Mouse (Mus musculus): Measurements from ENCODE around the gene Defb47.

Gene Defb47

GRCm38 (mm10) chr14:62997777-62998176 is at the start of gene Defb47:
Defb47 (plus strand) TSS chr14:62998077.
- in situ Hi-C loops (cut with MboI, MseI), result no loop called here

- in situ Hi-C loops (cut with MboI, MseI), result no loop called here
Measured at GRCm38 (mm10) chr14:62956091-62956490, 41.8 kb upstream of the Defb47 start.

- in situ Hi-C loops (cut with MboI, MseI), result no loop called here
Measured at GRCm38 (mm10) chr14:62963632-62964031, 34.2 kb upstream of the Defb47 start.

DNA sequence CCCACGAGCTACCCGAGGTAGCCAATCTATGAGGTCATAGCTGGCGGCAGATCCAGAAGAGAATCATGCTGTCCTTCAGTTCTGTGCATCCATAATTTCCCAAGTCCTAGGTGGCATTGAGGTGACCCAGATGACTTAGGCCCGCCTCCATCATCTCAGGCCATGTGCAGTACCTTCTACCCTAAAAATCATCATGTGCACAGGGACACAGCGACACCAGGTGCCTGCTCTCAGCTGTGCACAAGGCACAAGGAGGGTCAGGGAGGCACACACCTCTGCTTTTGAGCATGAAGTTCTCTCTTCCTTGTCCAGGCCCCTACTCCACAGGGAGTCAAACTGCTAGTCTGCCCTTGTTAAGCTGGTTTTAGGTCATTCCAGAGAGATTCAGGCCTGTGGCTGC is 32.5 kb upstream of the Defb47 start:
- in situ Hi-C loops (cut with MboI, MseI), result no loop called here

DNA sequence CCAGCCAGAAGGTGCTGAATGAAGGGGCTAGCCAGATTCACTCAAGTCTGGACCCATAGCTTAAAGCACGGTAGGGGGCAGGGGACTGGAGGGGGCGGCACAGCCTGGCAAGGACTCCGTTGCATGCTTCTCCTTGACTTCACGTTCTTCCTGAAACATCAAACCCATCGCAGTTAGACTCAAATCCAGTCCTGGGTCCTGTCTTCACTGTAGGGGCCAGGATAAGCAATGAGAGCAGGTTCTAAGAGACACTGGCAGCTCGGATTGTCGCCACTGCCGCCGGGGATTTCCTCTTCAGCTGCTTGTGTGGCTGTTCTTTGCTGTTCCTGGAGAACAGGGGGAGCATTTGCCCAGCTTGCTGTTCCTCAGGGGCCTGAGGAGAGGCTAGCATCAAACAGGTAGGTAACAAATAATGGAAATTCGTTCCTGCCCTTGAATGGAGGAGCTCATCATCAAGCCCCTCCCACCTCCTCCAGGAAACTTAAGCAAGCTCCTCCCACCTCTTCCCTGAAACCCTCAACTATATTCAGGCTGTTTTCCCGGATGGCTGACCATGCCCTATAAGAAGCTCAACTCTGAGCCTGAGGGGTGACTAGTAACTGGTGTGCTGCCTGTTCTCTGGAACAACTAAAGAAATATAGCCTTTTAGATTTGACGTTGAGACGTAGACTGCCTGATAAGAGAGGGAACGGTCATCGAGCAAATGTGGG is 31.9 kb upstream of the Defb47 start:
- in situ Hi-C loops (cut with MboI, MseI), result no loop called here

GRCm38 (mm10) chr14:62975046-62975445 is 22.8 kb upstream of the Defb47 start:
- in situ Hi-C loops (cut with MboI, MseI), result no loop called here

DNA sequence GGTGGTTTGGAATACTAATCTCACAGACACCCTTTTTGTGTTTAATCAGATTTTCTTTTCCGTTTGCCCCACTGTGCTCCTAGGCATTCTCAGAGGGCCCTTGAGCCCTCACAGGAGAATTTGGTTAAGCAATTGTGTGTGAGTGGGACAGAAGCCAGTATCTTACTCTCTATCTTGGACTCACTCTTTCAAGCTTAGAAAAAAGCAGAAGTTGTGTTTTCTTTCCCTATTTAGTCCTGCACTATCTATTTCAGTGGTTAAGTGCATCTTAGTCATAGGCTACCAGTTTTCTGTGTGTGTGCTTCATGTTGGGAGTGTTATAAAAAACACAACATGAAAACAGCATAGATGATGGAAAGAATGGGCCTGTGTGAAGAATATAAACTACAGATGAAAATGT is 18.1 kb upstream of the Defb47 start:
- in situ Hi-C loops (cut with MboI, MseI), result no loop called here

DNA sequence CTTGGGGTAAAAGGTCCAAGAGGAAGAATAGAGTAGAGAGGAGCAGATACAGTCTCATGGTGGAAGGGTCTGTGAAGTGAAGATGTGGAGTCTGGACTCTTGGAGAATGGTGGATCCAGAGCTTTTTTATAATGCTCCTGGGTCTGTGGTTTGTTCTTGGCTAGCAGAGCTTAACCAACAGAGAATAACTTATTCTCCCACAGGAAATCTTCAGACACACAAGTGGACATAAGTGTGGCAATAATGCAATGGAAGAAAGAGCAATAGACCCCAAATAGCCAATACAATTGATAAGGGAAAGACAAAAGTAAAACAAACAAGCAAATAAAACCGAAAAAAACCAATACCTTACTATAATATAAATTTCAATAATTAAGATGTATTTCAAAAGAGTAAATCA is 13.5 kb upstream of the Defb47 start, which contains the start of gene Defb48:
TSS of gene Defb48 (minus strand) at position 101 of the 400 bp plus-strand sequence.
- in situ Hi-C loops (cut with MboI, MseI), result no loop called here

DNA sequence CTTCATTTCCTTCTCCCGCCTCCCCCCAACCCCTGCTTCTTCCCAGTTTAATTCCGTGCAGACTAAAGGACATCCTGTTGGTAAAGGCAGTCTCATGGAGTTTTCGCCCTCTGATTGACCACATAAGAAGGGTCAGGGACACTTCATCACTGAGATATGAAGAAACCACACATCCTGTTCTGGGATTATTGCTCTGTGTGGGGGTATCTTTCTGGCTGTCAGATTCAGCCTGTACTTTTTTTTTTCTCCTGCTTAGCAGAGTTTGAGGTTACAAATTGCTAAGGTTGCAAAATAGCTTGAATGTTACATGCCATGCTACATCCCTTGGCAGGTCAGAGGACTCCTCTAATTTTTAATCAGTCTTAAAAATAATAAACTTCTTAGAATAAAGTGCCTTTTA is 6.6 kb upstream of the Defb47 start:
- in situ Hi-C loops (cut with MboI, MseI), result no loop called here

DNA sequence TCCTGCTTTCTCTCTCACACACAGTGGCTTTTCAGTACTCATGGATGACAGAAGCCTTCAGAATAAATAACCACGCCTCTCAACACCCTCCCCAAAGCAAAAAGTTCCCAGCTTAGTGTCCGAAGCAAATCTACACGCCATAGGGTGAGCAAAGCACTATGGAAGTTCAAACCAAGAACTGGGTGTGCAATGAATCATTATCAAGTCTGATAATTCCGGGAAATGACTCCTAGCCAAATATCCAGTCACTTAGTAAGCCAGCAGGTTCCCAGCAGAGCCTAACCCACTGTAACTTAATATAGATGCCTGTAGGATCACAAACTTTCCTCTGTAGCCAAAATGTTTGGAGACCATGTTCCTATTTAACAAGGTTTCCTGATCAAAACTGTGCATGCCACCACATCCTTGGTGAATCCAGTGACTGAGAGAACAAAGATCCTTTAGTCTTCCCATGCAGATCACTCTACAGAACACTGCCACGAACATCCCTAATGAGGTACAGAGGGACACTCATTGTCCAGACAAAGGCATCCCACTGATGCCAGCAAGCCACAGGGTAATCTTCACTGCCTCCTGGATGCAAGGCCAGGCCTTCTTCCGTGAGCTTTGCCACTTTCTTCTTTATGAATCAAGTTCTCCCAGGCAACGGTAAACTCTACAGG is 5.9 kb upstream of the Defb47 start:
- in situ Hi-C loops (cut with MboI, MseI), result no loop called here

- in situ Hi-C loops (cut with MboI, MseI), result no loop called here
Measured at GRCm38 (mm10) chr14:62998977-62999376, 1.1 kb downstream of the Defb47 start.

DNA sequence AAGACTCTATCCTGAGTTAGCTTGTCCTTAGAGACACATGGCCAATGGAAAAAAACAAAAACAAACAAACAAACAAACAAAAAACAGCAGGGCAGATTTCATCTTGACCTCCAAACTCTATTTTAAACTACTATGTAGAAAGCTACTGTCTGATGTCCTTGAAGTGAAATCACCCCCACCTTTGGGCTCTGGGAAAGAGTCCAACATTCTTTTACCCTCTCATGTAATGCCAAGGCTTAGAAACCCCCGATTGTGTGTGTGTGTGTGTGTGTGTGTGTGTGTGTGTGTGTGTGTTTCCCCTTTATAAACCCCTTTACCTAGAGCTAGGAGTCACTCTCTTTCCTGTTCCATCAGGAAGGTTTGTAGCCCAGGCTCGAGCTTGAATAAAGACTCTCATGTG is 4.7 kb downstream of the Defb47 start:
- in situ Hi-C loops (cut with MboI, MseI), result no loop called here

GRCm38 (mm10) chr14:63011471-63011870 is 13.6 kb downstream of the Defb47 start, which contains the start of gene Defb43:
Defb43 (plus strand) TSS chr14:63011771.
- in situ Hi-C loops (cut with MboI, MseI), result no loop called here

DNA sequence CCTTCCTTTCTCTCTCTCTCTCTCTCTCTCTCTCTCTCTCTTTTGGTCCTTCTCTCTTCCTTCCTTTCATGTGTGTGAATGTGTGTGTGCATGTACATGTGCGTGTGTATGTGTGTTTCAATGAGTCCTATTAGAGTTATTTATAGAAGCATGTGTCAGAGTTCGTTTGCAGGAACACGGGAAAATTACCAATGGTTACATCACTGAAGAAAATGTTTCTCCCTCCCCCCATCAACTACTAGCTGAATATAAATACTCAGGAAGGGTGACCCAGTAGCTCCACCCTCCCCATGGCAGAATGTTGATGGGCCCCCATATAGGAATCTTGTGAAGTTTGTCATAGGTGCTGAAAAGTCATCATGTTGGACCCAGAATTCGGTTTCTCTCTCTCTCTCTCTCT is 15.2 kb downstream of the Defb47 start:
- in situ Hi-C loops (cut with MboI, MseI), result no loop called here

GRCm38 (mm10) chr14:63014667-63015066 is 16.8 kb downstream of the Defb47 start:
- in situ Hi-C loops (cut with MboI, MseI), result no loop called here

- in situ Hi-C loops (cut with MboI, MseI), result no loop called here
Measured at GRCm38 (mm10) chr14:63020524-63021156, 22.8 kb downstream of the Defb47 start.

DNA sequence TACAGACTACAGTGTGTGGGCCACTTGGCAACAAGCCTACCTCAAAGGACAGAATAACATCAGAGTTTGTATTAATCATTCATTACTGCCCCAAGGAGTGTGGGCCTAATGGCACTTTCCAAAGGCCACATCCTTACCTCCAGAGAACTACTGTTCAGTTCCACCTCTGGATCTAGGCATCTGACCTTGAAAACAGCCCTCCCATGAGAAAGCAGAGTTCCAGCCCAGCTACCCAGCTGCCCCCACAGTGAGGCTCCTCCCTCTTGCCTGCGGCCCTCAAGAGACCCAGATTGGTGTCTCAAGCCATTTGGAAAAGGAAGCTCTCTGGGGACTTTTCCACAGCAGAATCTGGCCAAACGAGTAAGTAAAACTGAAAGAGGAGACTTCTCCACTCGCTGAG is 48.8 kb downstream of the Defb47 start, which contains the start of gene Defb42:
TSS of gene Defb42 (plus strand) at position 301 of the 400 bp plus-strand sequence.
- in situ Hi-C loops (cut with MboI, MseI), result no loop called here

DNA sequence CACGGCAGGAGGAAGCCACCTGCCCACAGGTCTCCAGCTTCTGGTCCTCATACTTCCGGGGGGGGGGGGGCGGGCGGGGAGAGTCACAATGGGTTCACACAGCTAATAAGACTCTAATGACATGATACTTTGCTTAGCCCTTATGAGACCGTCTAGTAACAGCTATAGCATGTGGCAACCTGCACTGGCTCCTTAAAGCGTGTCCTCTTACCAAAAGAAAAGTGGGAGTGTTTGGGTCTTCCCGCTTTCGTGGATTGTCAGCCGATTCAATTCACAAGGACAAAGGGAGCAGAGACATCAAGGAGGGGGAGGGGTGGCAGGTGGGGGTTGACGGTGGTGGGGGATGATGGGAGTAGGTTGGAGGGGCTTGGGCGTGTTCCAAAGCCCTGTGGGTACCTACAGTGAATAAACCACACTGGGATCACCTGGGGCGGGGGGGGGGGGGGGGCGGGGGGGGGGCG is 52.1 kb downstream of the Defb47 start, which contains the start of gene Defb30:
TSS of gene Defb30 (minus strand) at position 51 of the 461 bp plus-strand sequence.
- in situ Hi-C loops (cut with MboI, MseI), result no loop called here
